Mouse (Mus musculus): ENCODE data around the gene Slc13a2.

Gene Slc13a2

GRCm38 (mm10) chr11:78435776-78436349 is 13.8 kb upstream of the Slc13a2 start:
- peak; percentile 9 to 65 for DNase-seq (ENCODE audit: low spot score in 2 of 2)

GRCm38 (mm10) chr11:78434052-78434451 is 12.0 kb upstream of the Slc13a2 start:
- DNase-seq (ENCODE audit: low spot score in 2 of 2) = no peak

- no peak for DNase-seq (ENCODE audit: low spot score in 2 of 2)
Observed at GRCm38 (mm10) chr11:78431176-78431575, 9.2 kb upstream of the Slc13a2 start.

- no peak for DNase-seq (ENCODE audit: low spot score in 2 of 2)
Observed at GRCm38 (mm10) chr11:78430195-78430878, 8.3 kb upstream of the Slc13a2 start.

- DNase-seq (ENCODE audit: low spot score in 2 of 2) = no peak
Observed at GRCm38 (mm10) chr11:78428309-78428708, 6.3 kb upstream of the Slc13a2 start.

GRCm38 (mm10) chr11:78427655-78428054 is 5.6 kb upstream of the Slc13a2 start:
- no peak for DNase-seq (ENCODE audit: low spot score in 2 of 2)

GRCm38 (mm10) chr11:78425572-78425971 is 3.6 kb upstream of the Slc13a2 start:
- DNase-seq (ENCODE audit: low spot score in 2 of 2) = no peak

GRCm38 (mm10) chr11:78424352-78424751 is 2.3 kb upstream of the Slc13a2 start:
- DNase-seq (ENCODE audit: low spot score in 2 of 2) = no peak

- DNase-seq (ENCODE audit: low spot score in 2 of 2) = no peak
Observed at GRCm38 (mm10) chr11:78421201-78422009, 612 bp downstream of the Slc13a2 start.

GRCm38 (mm10) chr11:78420263-78420889 is 1.6 kb downstream of the Slc13a2 start:
- no peak for DNase-seq (ENCODE audit: low spot score in 2 of 2)

GRCm38 (mm10) chr11:78416854-78417253 is 5.2 kb downstream of the Slc13a2 start:
- DNase-seq (ENCODE audit: low spot score in 2 of 2) = no peak

GRCm38 (mm10) chr11:78412861-78413260 is 9.2 kb downstream of the Slc13a2 start:
- DNase-seq (ENCODE audit: low spot score in 2 of 2) = no peak

GRCm38 (mm10) chr11:78412324-78412850 is 9.6 kb downstream of the Slc13a2 start:
- DNase-seq (ENCODE audit: low spot score in 2 of 2) = no peak

GRCm38 (mm10) chr11:78411606-78412323 is 10.3 kb downstream of the Slc13a2 start:
- DNase-seq (ENCODE audit: low spot score in 2 of 2) = no peak

GRCm38 (mm10) chr11:78408256-78409240 is 13.5 kb downstream of the Slc13a2 start:
- DNase-seq (ENCODE audit: low spot score in 2 of 2) = no peak

GRCm38 (mm10) chr11:78402062-78402461 is 20.0 kb downstream of the Slc13a2 start:
- no peak for DNase-seq (ENCODE audit: low spot score in 2 of 2)

GRCm38 (mm10) chr11:78401469-78401868 is 20.5 kb downstream of the Slc13a2 start:
- no peak for DNase-seq (ENCODE audit: low spot score in 2 of 2)

GRCm38 (mm10) chr11:78400936-78401335 is 21.1 kb downstream of the Slc13a2 start:
- no peak for DNase-seq (ENCODE audit: low spot score in 2 of 2)

GRCm38 (mm10) chr11:78399680-78400079 is 22.3 kb downstream of the Slc13a2 start:
- peak; percentile 18 to 58 for DNase-seq (ENCODE audit: low spot score in 2 of 2)

GRCm38 (mm10) chr11:78398212-78398611 is 23.8 kb downstream of the Slc13a2 start:
- no peak for DNase-seq (ENCODE audit: low spot score in 2 of 2)
